Mouse (Mus musculus): ENCODE data around the gene Tars.

Tars gene

GRCm38 (mm10) chr15:11364112-11364511 is 35.4 kb downstream of the Tars start:
- DNase-seq (ENCODE audit: low spot score in 2 of 2), result no peak

GRCm38 (mm10) chr15:11361824-11362223 is 37.6 kb downstream of the Tars start:
- no peak for DNase-seq (ENCODE audit: low spot score in 2 of 2)

GRCm38 (mm10) chr15:11360888-11361287 is 38.6 kb downstream of the Tars start:
- no peak for DNase-seq (ENCODE audit: low spot score in 2 of 2)

- no peak for DNase-seq (ENCODE audit: low spot score in 2 of 2)
Observed at GRCm38 (mm10) chr15:11357501-11357900, 42.0 kb downstream of the Tars start.

GRCm38 (mm10) chr15:11355865-11356264 is 43.6 kb downstream of the Tars start:
- no peak for DNase-seq (ENCODE audit: low spot score in 2 of 2)

- DNase-seq (ENCODE audit: low spot score in 2 of 2), result no peak
Observed at GRCm38 (mm10) chr15:11339467-11340180, 59.8 kb downstream of the Tars start.

Measured in right cerebral cortex, adult 2 months (tissue).